Mouse (Mus musculus) embryonic fibroblast, embryonic 13.5 days (primary cell): Measurements from ENCODE around the gene Hoxb3.

Experiments
- CTCF ChIP-seq: IDR thresholded peaks from 2 replicates; pipeline ENCODE4 v1.5.1; 2011; ENCODE audit warnings: mild to moderate bottlenecking, control low read depth, low read length, moderate library complexity, borderline replicate concordance; ENCODE audit not compliant: insufficient read depth
- POLR2A ChIP-seq: IDR thresholded peaks from 2 replicates; pipeline ENCODE4 v1.6.1; 2011; ENCODE audit warnings: low read depth, mild to moderate bottlenecking, control low read depth, low read length, moderate library complexity

GRCm38 (mm10) chr11:96332618-96333032 lies 9.5 kb downstream of the Hoxb3 start:
- 0 out of 2 replicates have a peak, but pooled peaks have one; percentile 15 for TF ChIP-seq POLR2A
- TF ChIP-seq CTCF = no peak
